In the genomic region with DNA sequence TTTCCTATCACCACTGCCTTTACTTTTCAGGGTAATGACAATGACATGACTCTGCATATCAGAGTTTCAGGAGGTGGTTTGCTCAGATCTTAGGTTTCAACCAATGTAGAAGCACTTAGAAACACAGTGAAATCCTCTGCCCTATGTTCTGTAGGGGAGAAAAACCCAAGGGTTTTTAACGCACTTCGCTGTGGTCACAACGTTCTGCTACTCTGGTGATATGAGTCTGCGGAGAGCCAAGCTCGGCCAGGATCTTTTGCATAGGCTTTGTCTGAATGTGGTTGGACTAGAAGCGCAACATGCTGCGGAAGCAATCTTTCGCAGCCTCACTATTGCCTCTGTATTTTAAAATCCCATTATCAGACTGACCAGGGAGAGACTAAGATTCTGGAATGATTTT, we compare ENCODE assay signal across 8 mouse cellular contexts. TPM values are rescaled to one million over a fixed set of nuclear protein-coding genes. Genes with fewer than 3 reads are reported as not detected.
A peak's percentile ranks its signal among the peaks of the same experiment; 100 is the strongest.
DNase-seq lines count a peak whose midpoint lies in the region; ATAC-seq and TF ChIP-seq lines count a peak whose summit lies in the region.

No protein-coding gene starts in this region.

- no peak for TF ChIP-seq RAD21 in CH12.LX (IDR thresholded peaks at IDR 0.05; ENCODE audit: low read depth, low read length)

- H3K9me3 ChIP-seq in heart, embryonic 10.5 days, result no peaks in the 10 kb centered on the region
- H3K9me3 ChIP-seq in CH12.LX (replicated peaks; ENCODE audit: low read length), result no peaks in the 10 kb centered on the region
- no peaks in the 10 kb centered on the region for H3K9me3 ChIP-seq in kidney, embryonic 16.5 days (ENCODE audit: low read length)
- no peaks in the 10 kb centered on the region for H3K9me3 ChIP-seq in midbrain, embryonic 12.5 days

- H3K27ac ChIP-seq in heart, embryonic 10.5 days, result peak overlapping the region; percentile 88
- H3K27ac ChIP-seq in CH12.LX (ENCODE audit: insufficient read depth, low read depth), result peak overlapping the region; percentile 93
- H3K27ac ChIP-seq in embryonic fibroblast, embryonic 13.5 days (ENCODE audit: insufficient read depth, low read length), result peak overlapping the region; percentile 95
- peak overlapping the region; percentile 94 for H3K27ac ChIP-seq in kidney, embryonic 16.5 days (ENCODE audit: low read length)
- H3K27ac ChIP-seq in midbrain, embryonic 12.5 days (replicated peaks), result peak overlapping the region; percentile 79

- dilution Hi-C loops in CH12.LX (cut with MboI; ENCODE audit: extremely low pct_ligation_motif_present, extremely low pct_unique_long_range_greater_than_20kb, low sequenced_read_pairs), result no loop called here

- in situ Hi-C loops in CH12.LX (cut with MboI; ENCODE audit: low pct_ligation_motif_present, low pct_unique_long_range_greater_than_20kb, low sequenced_read_pairs), result loop anchor here (5.0 kb wide), 1 partner anchor 134 kb away; no protein-coding TSS in a partner anchor

- H3K9ac ChIP-seq in CH12.LX (ENCODE audit: insufficient read depth, low read depth), result peak overlapping the region; percentile 88
- peak overlapping the region; percentile 75 for H3K9ac ChIP-seq in kidney, embryonic 16.5 days (replicated peaks; ENCODE audit: low read length)
- H3K9ac ChIP-seq in midbrain, embryonic 12.5 days (replicated peaks), result peak overlapping the region; percentile 51

- no peak for DNase-seq in heart, embryonic 10.5 days (ENCODE audit: low spot score)
- DNase-seq in heart, postnatal 25 days (ENCODE audit: low spot score), result no peak
- peak; percentile 52 for DNase-seq in CH12.LX (ENCODE audit: extremely low read depth)
- peak; percentile 7 for DNase-seq in urinary bladder, postnatal 14 days (ENCODE audit: low spot score)
- no peak for DNase-seq in left cerebral cortex, adult 11 months (ENCODE audit: low spot score)

- TF ChIP-seq POLR2A in CH12.LX (IDR thresholded peaks at IDR 0.05; ENCODE audit: low read depth, low read length), result no peak
- TF ChIP-seq POLR2A in embryonic fibroblast, embryonic 13.5 days (IDR thresholded peaks at IDR 0.05; ENCODE audit: low read depth, low read length), result no peak; the same call in 1 of the 2 replicates

- no peaks in the 10 kb centered on the region for H3K4me1 ChIP-seq in heart, embryonic 10.5 days
- 0 out of 4 replicates have a peak, but pooled peaks cover 0 to 5% of the 10 kb centered on the region in 2 experiments for H3K4me1 ChIP-seq in CH12.LX (ENCODE audit: control insufficient read depth in 1 of 2, insufficient read depth in 2 of 2)
- no peaks in the 10 kb centered on the region for H3K4me1 ChIP-seq in embryonic fibroblast, embryonic 13.5 days (ENCODE audit: control insufficient read depth, insufficient read depth, low read length)
- H3K4me1 ChIP-seq in kidney, embryonic 16.5 days (ENCODE audit: insufficient read depth, low read length), result no peaks in the 10 kb centered on the region
- H3K4me1 ChIP-seq in midbrain, embryonic 12.5 days, result peaks cover 3% of the 10 kb centered on the region; the same call in 1 of the 2 replicates

- H3K79me2 ChIP-seq in CH12.LX (replicated peaks; ENCODE audit: control insufficient read depth, extremely low read depth, insufficient read depth, poor library complexity, severe bottlenecking), result no peaks in the 10 kb centered on the region

- peak overlapping the region; percentile 71 for H3K4me2 ChIP-seq in CH12.LX (ENCODE audit: insufficient read depth, low read depth, poor library complexity, severe bottlenecking)
- peak overlapping the region; percentile 73 for H3K4me2 ChIP-seq in kidney, embryonic 16.5 days (replicated peaks; ENCODE audit: low read depth, low read length)
- H3K4me2 ChIP-seq in midbrain, embryonic 12.5 days (replicated peaks), result peak overlapping the region; percentile 60

- no peaks in the 10 kb centered on the region for H3K36me3 ChIP-seq in heart, embryonic 10.5 days
- H3K36me3 ChIP-seq in CH12.LX (replicated peaks in 1 of 2; ENCODE audit: control insufficient read depth in 1 of 2, insufficient read depth in 1 of 2, low read length in 1 of 2), result no peaks in the 10 kb centered on the region
- H3K36me3 ChIP-seq in kidney, embryonic 16.5 days (ENCODE audit: insufficient read depth, low read length), result no peaks in the 10 kb centered on the region
- no peaks in the 10 kb centered on the region for H3K36me3 ChIP-seq in midbrain, embryonic 12.5 days

- H3K4me3 ChIP-seq in heart, embryonic 10.5 days, result peak overlapping the region; percentile 60
- H3K4me3 ChIP-seq in CH12.LX (replicated peaks in 1 of 3; ENCODE audit: low read depth in 2 of 3, low read length in 2 of 3, poor library complexity in 1 of 3), result peak overlapping the region; percentile 51 to 58 (median 56)
- peak overlapping the region; percentile 62 for H3K4me3 ChIP-seq in embryonic fibroblast, embryonic 13.5 days (ENCODE audit: insufficient read depth, low read length)
- H3K4me3 ChIP-seq in kidney, embryonic 16.5 days (ENCODE audit: low read length), result peak overlapping the region; percentile 56
- peak overlapping the region; percentile 42 for H3K4me3 ChIP-seq in midbrain, embryonic 12.5 days

- H3K27me3 ChIP-seq in heart, embryonic 10.5 days (ENCODE audit: insufficient read depth, poor library complexity, severe bottlenecking), result no peaks in the 10 kb centered on the region; the same call in 1 of the 2 replicates
- H3K27me3 ChIP-seq in CH12.LX (replicated peaks), result no peaks in the 10 kb centered on the region
- H3K27me3 ChIP-seq in kidney, embryonic 16.5 days (ENCODE audit: insufficient read depth, low read length), result no peaks in the 10 kb centered on the region; the same call in 1 of the 2 replicates
- H3K27me3 ChIP-seq in midbrain, embryonic 12.5 days, result peaks cover 11% of the 10 kb centered on the region

- TF ChIP-seq EP300 in CH12.LX (IDR thresholded peaks at IDR 0.05; ENCODE audit: low read length), result no peak

- intact Hi-C loops in heart, postnatal 25 days (cut with DNase I), result loop anchor here (10.0 kb wide), 1 partner anchor 223 kb away; no protein-coding TSS in a partner anchor

- peak; percentile 5 for ATAC-seq in kidney, embryonic 16.5 days (ENCODE audit: low FRiP score, low TSS enrichment)
- peak; percentile 10; the same call in 1 of the 2 replicates for ATAC-seq in midbrain, embryonic 12.5 days (ENCODE audit: low FRiP score, low read depth)

- TF ChIP-seq CTCF in CH12.LX (conservative IDR thresholded peaks at IDR 0.05 in 1 of 2, IDR thresholded peaks at IDR 0.05 in 1 of 2; ENCODE audit: low read depth in 2 of 2, low read length in 2 of 2), result no peak
- no peak for TF ChIP-seq CTCF in embryonic fibroblast, embryonic 13.5 days (IDR thresholded peaks at IDR 0.05; ENCODE audit: borderline replicate concordance, insufficient read depth, low read length)

- WGBS in heart, embryonic 10.5 days, result 12% methylated on average over 8 of the region's 8 CpGs
- 3% methylated on average over 8 of the region's 8 CpGs for WGBS in kidney, embryonic 16.5 days
- 16% methylated on average over 8 of the region's 8 CpGs for WGBS in midbrain, embryonic 12.5 days

TF ChIP-seq in CH12.LX, 34 proteins besides CTCF, POLR2A, EP300 and RAD21:
- TF ChIP-seq TBP (conservative IDR thresholded peaks at IDR 0.05; ENCODE audit: low read depth, low read length), result 0 out of 2 replicates have a peak, but pooled peaks have one; percentile 24
- TF ChIP-seq NELFE (IDR thresholded peaks at IDR 0.05; ENCODE audit: low read depth, low read length), result 0 out of 2 replicates have a peak, but pooled peaks have one; percentile 3
- no peak for TF ChIP-seq USF1 (IDR thresholded peaks at IDR 0.05; ENCODE audit: low read depth, low read length)
- TF ChIP-seq USF2 (conservative IDR thresholded peaks at IDR 0.05; ENCODE audit: low read depth, low read length), result no peak
- TF ChIP-seq MYC (IDR thresholded peaks at IDR 0.05; ENCODE audit: low read depth, low read length), result no peak
- no peak for TF ChIP-seq ZC3H11A (IDR thresholded peaks at IDR 0.05; ENCODE audit: low read depth, low read length)
- no peak for TF ChIP-seq PAX5 (IDR thresholded peaks at IDR 0.05; ENCODE audit: low read length)
- no peak for TF ChIP-seq E2F4 (IDR thresholded peaks at IDR 0.05; ENCODE audit: insufficient replicate concordance, low read depth, low read length)
- no peak for TF ChIP-seq POLR2AphosphoS2 (IDR thresholded peaks at IDR 0.05; ENCODE audit: low read depth, low read length)
- no peak for TF ChIP-seq IRF4 (IDR thresholded peaks at IDR 0.05; ENCODE audit: low read depth, low read length)
- TF ChIP-seq BHLHE40 (IDR thresholded peaks at IDR 0.05; ENCODE audit: low read depth, low read length), result no peak
- no peak for TF ChIP-seq JUN (IDR thresholded peaks at IDR 0.05; ENCODE audit: insufficient read depth, low read depth, low read length)
- TF ChIP-seq ZKSCAN1 (IDR thresholded peaks at IDR 0.05; ENCODE audit: borderline replicate concordance, low read depth, low read length), result no peak
- no peak for TF ChIP-seq ELF1 (IDR thresholded peaks at IDR 0.05; ENCODE audit: low read depth, low read length)

RNA-seq across cellular contexts. Expression of a gene that starts 8.6 kb away (rescaled TPM):
- not detected in 2 replicates for polyA plus RNA-seq in heart, embryonic 10.5 days (2016; fragmentation: Nextera tagmentation; extraction: Ambion mirVana)
- not detected for total RNA-seq in heart, postnatal 25 days (2021)
- total RNA-seq in CH12.LX (2012; rRNA removed) (0.71 and 1.7 TPM in 2 replicates), CH12.LX (2014; rRNA removed) (not detected in 2 replicates)
- not detected in 2 replicates for polyA plus RNA-seq in CH12.LX (2012; ENCODE audit: insufficient read length, low read depth)
- polyA plus RNA-seq in embryonic fibroblast, embryonic 13.5 days (2011; ENCODE audit: insufficient read length, low read depth, missing spikeins), result not detected in 2 replicates
- not detected in 2 replicates for polyA plus RNA-seq in kidney, embryonic 16.5 days (2015; fragmentation: Nextera tagmentation; extraction: Ambion mirVana)
- not detected in 2 replicates for polyA plus RNA-seq in midbrain, embryonic 12.5 days (2016; fragmentation: Nextera tagmentation; extraction: Ambion mirVana)

Comparison
In these comparisons a context has a peak if more than half of its experiments do, and no peak if none do; other contexts are left out.
1. DNase-seq: peak in CH12.LX (single experiment) and urinary bladder, postnatal 14 days (single experiment); none in heart, embryonic 10.5 days (single experiment), heart, postnatal 25 days (single experiment) and left cerebral cortex, adult 11 months (single experiment).
2. Peak in every context shown above with its lines, with median percentiles within 50 percentile points of each other: H3K27ac ChIP-seq, H3K4me3 ChIP-seq, H3K4me2 ChIP-seq and H3K9ac ChIP-seq.